Mouse (Mus musculus): ENCODE results near the gene Mrps16. TPM values are rescaled to one million over a fixed set of nuclear protein-coding genes. Genes with fewer than 3 reads are reported as not detected.

Gene Mrps16
- polyA plus RNA-seq, 1 experiment: not detected

DNA sequence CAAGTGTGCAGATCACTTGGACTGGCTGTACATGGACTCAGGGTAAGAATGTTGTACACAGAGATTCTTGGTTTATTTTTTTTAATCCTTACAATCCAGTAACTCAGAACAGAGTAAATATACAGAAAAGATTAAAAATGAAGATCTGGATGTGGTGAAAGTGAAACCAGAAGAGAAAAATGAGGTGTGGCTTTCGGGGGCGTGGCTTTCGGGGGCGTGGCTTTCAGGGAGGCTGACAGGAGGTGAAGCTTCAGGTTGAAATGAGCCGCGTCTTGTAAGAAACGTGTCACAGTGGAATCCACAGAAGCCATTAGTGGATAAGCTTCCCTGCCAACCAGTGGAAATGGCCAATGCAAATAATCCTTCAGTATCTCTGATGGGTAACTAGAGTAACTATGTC lies 52.6 kb downstream of the Mrps16 start:
- Histone ChIP-seq H3K4me3 (ENCODE audit: insufficient read depth, low read depth, low read length) (no peak overlapping the region), H3K27ac (ENCODE audit: insufficient read depth, low read depth, low read length) (no peak overlapping the region), H3K4me1 (ENCODE audit: control insufficient read depth, insufficient read depth, low read length) (no peaks in the 10 kb centered on the region)
- 84% methylated on average over 7 of the region's 7 CpGs for WGBS
- no peak for TF ChIP-seq POLR2A (IDR thresholded peaks at IDR 0.05; ENCODE audit: insufficient read depth, low read depth, low read length)
- TF ChIP-seq CTCF (IDR thresholded peaks at IDR 0.05; ENCODE audit: insufficient read depth, low read depth, low read length): no peak

DNA sequence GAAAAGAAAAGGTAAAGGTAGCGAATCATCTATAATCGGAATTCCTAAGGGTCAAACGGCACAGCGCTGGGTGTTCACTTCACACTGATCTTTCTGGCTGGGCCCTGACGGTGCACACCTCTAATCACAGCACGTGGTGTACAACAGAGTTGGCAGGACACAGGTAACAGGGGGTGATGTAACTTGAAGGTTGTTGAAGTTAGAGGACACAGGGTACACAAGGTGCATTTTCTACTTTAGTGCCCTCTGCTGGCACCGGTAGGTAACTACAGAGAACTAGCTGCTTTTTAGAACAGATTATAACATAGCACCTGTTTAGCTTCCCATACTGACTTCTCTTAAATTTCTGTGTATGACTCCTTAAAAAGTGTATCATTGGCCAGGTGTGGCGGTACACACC lies 53.3 kb downstream of the Mrps16 start:
- no peak overlapping the region for H3K27ac ChIP-seq (ENCODE audit: insufficient read depth, low read depth, low read length)
- H3K4me3 ChIP-seq (ENCODE audit: insufficient read depth, low read depth, low read length): no peak overlapping the region
- no peak for TF ChIP-seq POLR2A (IDR thresholded peaks at IDR 0.05; ENCODE audit: insufficient read depth, low read depth, low read length)
- TF ChIP-seq CTCF (IDR thresholded peaks at IDR 0.05; ENCODE audit: insufficient read depth, low read depth, low read length): no peak
- no peaks in the 10 kb centered on the region for H3K4me1 ChIP-seq (ENCODE audit: control insufficient read depth, insufficient read depth, low read length)
- WGBS: 87% methylated on average over 8 of the region's 8 CpGs

DNA sequence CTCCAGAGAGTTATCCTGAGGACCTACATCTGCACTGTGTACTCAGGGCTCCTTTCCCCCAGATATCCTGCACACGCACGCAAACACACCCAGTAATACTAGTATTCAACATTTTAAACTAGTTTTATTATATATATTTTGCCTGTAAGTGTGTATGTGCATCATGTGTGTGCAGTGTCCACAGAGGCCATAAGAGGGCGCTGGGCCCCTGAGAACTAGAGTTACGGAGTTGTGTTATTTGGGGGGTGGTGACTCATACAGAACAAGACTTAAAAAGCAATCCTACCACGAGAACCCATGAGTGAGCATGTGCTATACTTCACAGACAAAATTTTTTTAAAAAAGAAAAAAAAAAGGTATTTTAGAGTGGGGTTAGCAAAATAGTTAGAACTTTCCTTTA lies 54.0 kb downstream of the Mrps16 start:
- TF ChIP-seq CTCF (IDR thresholded peaks at IDR 0.05; ENCODE audit: insufficient read depth, low read depth, low read length) (no peak), POLR2A (IDR thresholded peaks at IDR 0.05; ENCODE audit: insufficient read depth, low read depth, low read length) (no peak)
- WGBS: 85% methylated on average over 5 of the region's 5 CpGs

More for the DNA sequence above, 54.0 kb downstream of the Mrps16 start:
- Histone ChIP-seq H3K4me1 (ENCODE audit: control insufficient read depth, insufficient read depth, low read length) (no peaks in the 10 kb centered on the region), H3K4me3 (ENCODE audit: insufficient read depth, low read depth, low read length) (no peak overlapping the region), H3K27ac (ENCODE audit: insufficient read depth, low read depth, low read length) (no peak overlapping the region)

Other genes with a start within 250 kb of the Mrps16 start
- gene Kcnk5, start 211.8 kb downstream of the Mrps16 start, polyA plus RNA-seq (2012; ENCODE audit: insufficient read depth, insufficient read length, low replicate concordance, missing spikeins): not detected in 2 replicates
- gene Kcnk16, start 124.4 kb downstream of the Mrps16 start, polyA plus RNA-seq (2012; ENCODE audit: insufficient read depth, insufficient read length, low replicate concordance, missing spikeins): not detected in 2 replicates
- not detected in 2 replicates for gene Nudt13, start 98.9 kb downstream of the Mrps16 start, polyA plus RNA-seq (2012; ENCODE audit: insufficient read depth, insufficient read length, low replicate concordance, missing spikeins)
- gene Ecd, start 45.5 kb downstream of the Mrps16 start, polyA plus RNA-seq (2012; ENCODE audit: insufficient read depth, insufficient read length, low replicate concordance, missing spikeins): not detected in 2 replicates
- not detected in 2 replicates for gene Fam149b, start 45.5 kb downstream of the Mrps16 start, polyA plus RNA-seq (2012; ENCODE audit: insufficient read depth, insufficient read length, low replicate concordance, missing spikeins)
- not detected in 2 replicates for gene Dnajc9, start 4.7 kb downstream of the Mrps16 start, polyA plus RNA-seq (2012; ENCODE audit: insufficient read depth, insufficient read length, low replicate concordance, missing spikeins)
- not detected in 2 replicates for gene Cfap70, start 58.6 kb upstream of the Mrps16 start, polyA plus RNA-seq (2012; ENCODE audit: insufficient read depth, insufficient read length, low replicate concordance, missing spikeins)
- gene Anxa7, start 86.5 kb upstream of the Mrps16 start, polyA plus RNA-seq (2012; ENCODE audit: insufficient read depth, insufficient read length, low replicate concordance, missing spikeins): not detected in 2 replicates
- gene Mss51, start 103.3 kb upstream of the Mrps16 start, polyA plus RNA-seq (2012; ENCODE audit: insufficient read depth, insufficient read length, low replicate concordance, missing spikeins): not detected in 2 replicates
- 198 TPM in 1 of 2 replicates, not detected in the other for gene Ppp3cb, start 152.9 kb upstream of the Mrps16 start, polyA plus RNA-seq (2012; ENCODE audit: insufficient read depth, insufficient read length, low replicate concordance, missing spikeins)
- 58.6 TPM in 1 of 2 replicates, not detected in the other for gene Usp54, start 247.4 kb upstream of the Mrps16 start, polyA plus RNA-seq (2012; ENCODE audit: insufficient read depth, insufficient read length, low replicate concordance, missing spikeins)

Data from olfactory bulb, adult 2 months (tissue).